Mouse (Mus musculus) intestine, embryonic 14.5 days (tissue): Measurements from ENCODE around the gene Gng12. TPM values are rescaled to one million over a fixed set of nuclear protein-coding genes. Genes with fewer than 3 reads are reported as not detected.
A peak's percentile ranks its signal among the peaks of the same experiment; 100 is the strongest.
"Not testable (repeated sequence)": the region's sequence is repeated elsewhere in the genome, so short reads cannot be mapped to it uniquely, and the experiment has no call there.

Source experiments
- ATAC-seq: fragments of 200-750 bp; cut with Nextera tagmentation; replicated peaks from 2 replicates; pipeline ENCODE4 v1.8.0; 2017; ENCODE audit warnings: low read depth, moderate number of reproducible peaks, moderate TSS enrichment, moderate library complexity; ENCODE audit not compliant: low FRiP score, low TSS enrichment
- DNase-seq: peaks from one replicate; pipeline ENCODE4 v3.0.0-alpha.2; 2018; ENCODE audit warnings: low spot score
- H3K27ac ChIP-seq: fragments of 300-500 bp; sonication (generic); 2 replicates; pipeline ENCODE4 v1.5.1; 2014; ENCODE audit warnings: low read depth, mild to moderate bottlenecking, control low read depth
- H3K27me3 ChIP-seq: fragments of 300-500 bp; sonication (generic); replicated peaks from 2 replicates; pipeline ENCODE4 v1.6.1; 2014; ENCODE audit warnings: low read length, control low read depth; ENCODE audit not compliant: control insufficient read depth, insufficient read depth
- H3K36me3 ChIP-seq: fragments of 300-500 bp; sonication (generic); 2 replicates; pipeline ENCODE4 v1.6.1; 2014; ENCODE audit warnings: low read length, control low read depth; ENCODE audit not compliant: control insufficient read depth, insufficient read depth
- H3K4me1 ChIP-seq: fragments of 300-500 bp; sonication (generic); replicated peaks from 2 replicates; pipeline ENCODE4 v1.6.1; 2014; ENCODE audit warnings: low read length, control low read depth, mixed read lengths; ENCODE audit not compliant: control insufficient read depth, insufficient read depth
- H3K4me2 ChIP-seq: fragments of 300-500 bp; sonication (generic); 2 replicates; pipeline ENCODE4 v1.6.1; 2014; ENCODE audit warnings: low read length
- H3K4me3 ChIP-seq: fragments of 300-500 bp; sonication (generic); 2 replicates; pipeline ENCODE4 v1.5.1; 2014; ENCODE audit warnings: low read depth, low read length, control low read depth, mixed read lengths
- H3K9ac ChIP-seq: fragments of 300-500 bp; sonication (generic); 2 replicates; pipeline ENCODE4 v1.6.1; 2014; ENCODE audit warnings: mild to moderate bottlenecking, low read length
- H3K9me3 ChIP-seq: fragments of 300-500 bp; sonication (generic); 2 replicates; pipeline ENCODE4 v1.6.1; 2016; ENCODE audit warnings: low read length, control low read depth; ENCODE audit not compliant: control insufficient read depth
- WGBS: fragments of 180-500 bp; shearing (Covaris S2); extraction: QIAGEN DNeasy Blood & Tissue Kit; methylation state at CpG from one replicate; pipeline ENCODE4 v1.1.7; 2014; 5-methylcytosine and 5-hydroxymethylcytosine counted together
- polyA plus RNA-seq: library from polyadenylated mRNA; unstranded; fragments of >200 nt; fragmentation: Nextera tagmentation; extraction: Ambion mirVana; gene quantifications from 2 replicates; pipeline ENCODE4 v1.2.1, GENCODE M21; 2014

The Gng12 gene
- polyA plus RNA-seq, 1 experiment from 2014 or later: 140 TPM

DNA sequence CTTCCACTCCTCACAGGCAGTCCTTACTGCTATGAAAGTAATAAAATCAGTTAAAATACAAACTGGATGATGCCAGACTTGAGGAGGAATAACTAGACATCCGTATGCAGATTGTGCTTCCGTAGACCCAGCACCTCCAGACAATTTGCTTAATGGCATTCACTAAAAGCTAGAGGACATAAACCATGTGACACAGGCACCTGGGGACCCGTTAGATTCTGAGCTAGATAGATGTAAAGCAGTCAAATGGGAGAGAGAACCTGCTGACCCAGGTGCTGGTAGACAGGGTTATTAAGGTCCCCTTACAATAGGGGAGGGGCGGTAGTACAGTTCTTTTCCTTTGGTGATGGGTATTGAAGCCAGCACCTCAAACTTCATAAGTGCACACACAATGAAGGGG is 127.5 kb downstream of the Gng12 start:
- ATAC-seq: no peak

DNA sequence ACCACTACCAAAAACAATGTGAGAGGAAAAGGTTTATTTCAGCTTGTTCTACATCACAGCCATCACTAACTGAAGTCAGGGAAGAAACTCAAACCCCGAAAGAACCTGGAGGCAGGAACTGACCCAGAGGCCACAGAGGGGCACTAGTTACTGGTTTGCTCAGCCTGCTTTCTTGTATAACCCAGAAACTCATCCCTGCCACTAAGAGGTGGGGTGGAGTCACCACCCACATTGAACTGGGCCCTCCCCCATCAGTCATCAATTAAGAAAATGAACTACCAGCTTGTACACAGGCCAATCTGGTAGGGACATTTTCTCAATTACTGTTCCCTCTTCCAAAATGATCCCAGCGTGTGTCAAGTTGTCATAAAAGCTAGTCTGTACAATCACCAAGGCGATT is 130.5 kb downstream of the Gng12 start:
- H3K4me2 ChIP-seq: no peak overlapping the region
- H3K27me3 ChIP-seq: no peaks in the 10 kb centered on the region
- no peak overlapping the region for H3K4me3 ChIP-seq
- 74% methylated on average over 3 of the region's 3 CpGs for WGBS
- no peak for DNase-seq
- H3K4me1 ChIP-seq: no peaks in the 10 kb centered on the region
- H3K9ac ChIP-seq: no peak overlapping the region
- no peaks in the 10 kb centered on the region for H3K36me3 ChIP-seq
- H3K27ac ChIP-seq: no peak overlapping the region
- H3K9me3 ChIP-seq: no peaks in the 10 kb centered on the region
- ATAC-seq: no peak

More for the DNA sequence above, 127.5 kb downstream of the Gng12 start:
- Histone ChIP-seq H3K9ac (no peak overlapping the region), H3K9me3 (no peaks in the 10 kb centered on the region), H3K4me1 (no peaks in the 10 kb centered on the region), H3K27me3 (no peaks in the 10 kb centered on the region), H3K36me3 (no peaks in the 10 kb centered on the region), H3K4me3 (no peak overlapping the region), H3K27ac (no peak overlapping the region), H3K4me2 (no peak overlapping the region)
- no peak for DNase-seq
- 78% methylated on average over 4 of the region's 4 CpGs for WGBS

DNA sequence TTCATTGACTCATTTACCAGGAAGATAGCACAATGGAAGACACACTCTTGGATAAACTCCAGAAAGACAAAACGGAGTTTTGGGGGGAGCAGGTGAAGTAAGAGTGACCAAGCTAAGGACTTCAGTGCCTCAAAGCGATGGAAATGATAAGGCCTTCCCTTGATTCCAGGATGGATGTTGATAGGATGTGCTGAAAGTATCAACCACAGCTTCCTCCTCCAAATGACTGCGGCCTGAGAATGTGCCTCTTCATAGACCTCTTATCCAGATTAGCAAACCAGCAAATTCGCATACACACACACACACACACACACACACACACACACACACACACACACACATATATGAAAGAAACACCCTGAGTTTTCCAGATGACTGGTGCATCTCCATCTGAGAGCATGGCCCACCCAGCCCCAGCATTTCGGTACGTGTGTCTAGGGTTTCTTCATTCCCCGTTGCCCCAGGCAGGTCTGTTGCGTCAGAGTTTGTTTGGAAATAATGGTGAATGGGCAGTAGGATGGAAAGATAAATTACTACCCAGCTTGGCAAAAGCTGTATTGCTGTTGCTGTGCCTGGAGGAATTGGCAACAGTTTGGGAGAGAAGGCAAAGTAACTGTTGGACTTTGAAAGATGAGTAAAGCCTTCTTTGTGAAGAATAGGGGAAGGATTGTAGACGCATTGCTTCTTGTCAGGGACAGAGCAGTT is 131.4 kb downstream of the Gng12 start:
- ATAC-seq (no peak), DNase-seq (no peak)
- no peak overlapping the region for H3K4me3 ChIP-seq
- H3K27ac ChIP-seq: no peak overlapping the region
- H3K9me3 ChIP-seq: no peaks in the 10 kb centered on the region
- no peaks in the 10 kb centered on the region for H3K4me1 ChIP-seq
- H3K9ac ChIP-seq: no peak overlapping the region
- no peak overlapping the region for H3K4me2 ChIP-seq
- H3K27me3 ChIP-seq: no peaks in the 10 kb centered on the region
- WGBS: 72% methylated on average over 9 of the region's 9 CpGs
- no peaks in the 10 kb centered on the region for H3K36me3 ChIP-seq

DNA sequence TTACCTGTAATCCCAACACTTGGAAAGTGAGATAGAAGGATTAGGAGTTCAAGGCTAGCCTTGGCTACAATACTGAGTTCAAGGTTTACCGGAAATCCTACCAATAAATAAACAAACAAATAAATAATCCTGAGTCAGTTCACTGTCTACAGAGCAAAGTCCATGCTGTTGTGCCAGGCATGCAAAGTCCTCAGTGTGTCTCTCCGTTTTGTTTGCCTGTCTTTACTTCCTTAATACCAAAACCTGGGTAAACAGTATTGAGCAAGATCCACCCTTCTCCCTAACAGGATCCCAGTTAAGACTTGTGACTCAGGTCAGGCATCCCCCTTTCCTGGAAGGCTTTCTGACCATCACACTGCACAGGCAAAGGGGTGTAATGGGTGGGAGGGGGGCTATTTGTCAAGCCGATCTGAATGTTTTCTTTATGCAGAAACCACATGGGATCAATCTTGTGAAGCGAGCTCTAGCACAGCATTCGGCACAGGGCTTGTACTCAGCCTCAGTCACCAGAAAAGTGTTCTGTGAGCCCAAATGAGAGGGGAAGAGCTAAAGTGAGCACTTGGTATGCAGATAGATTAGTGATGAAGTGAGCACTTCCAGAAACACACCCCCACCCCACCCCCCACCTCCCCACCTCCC is 133.2 kb downstream of the Gng12 start:
- no peaks in the 10 kb centered on the region for H3K27me3 ChIP-seq
- no peaks in the 10 kb centered on the region for H3K36me3 ChIP-seq
- no peak overlapping the region for H3K4me3 ChIP-seq
- 32% methylated on average over 5 of the region's 5 CpGs for WGBS
- H3K27ac ChIP-seq: no peak overlapping the region
- H3K4me2 ChIP-seq: no peak overlapping the region
- no peak overlapping the region for H3K9ac ChIP-seq
- H3K9me3 ChIP-seq: no peaks in the 10 kb centered on the region
- H3K4me1 ChIP-seq: no peaks in the 10 kb centered on the region
- ATAC-seq: peak; percentile 48; the same call in 1 of the 2 replicates
- DNase-seq: no peak

DNA sequence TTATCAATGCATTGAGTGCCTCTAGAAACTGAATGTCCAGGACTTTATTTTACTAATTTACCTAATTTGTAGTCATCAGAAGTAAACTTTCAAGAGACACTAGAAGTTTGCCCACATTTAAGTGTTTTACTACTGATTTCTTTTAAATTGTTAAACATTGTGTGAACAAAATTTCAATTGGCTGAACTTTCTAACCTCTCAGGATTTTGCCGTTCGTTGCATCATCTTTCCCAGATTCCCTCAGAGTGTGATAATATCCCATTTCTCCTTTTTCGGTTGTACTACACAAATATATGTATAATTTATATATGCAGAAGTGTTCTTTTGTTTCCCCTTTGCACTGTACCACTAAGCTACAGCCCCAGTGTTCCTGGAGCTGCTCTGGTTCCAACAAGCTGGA is 133.8 kb downstream of the Gng12 start:
- no peaks in the 10 kb centered on the region for H3K9me3 ChIP-seq
- no peaks in the 10 kb centered on the region for H3K36me3 ChIP-seq
- ATAC-seq (no peak), DNase-seq (no peak)
- H3K4me2 ChIP-seq: no peak overlapping the region
- no peak overlapping the region for H3K27ac ChIP-seq
- WGBS: 55% methylated on average over 3 of the region's 3 CpGs
- H3K9ac ChIP-seq: no peak overlapping the region
- H3K4me3 ChIP-seq: no peak overlapping the region
- no peaks in the 10 kb centered on the region for H3K27me3 ChIP-seq
- 0 out of 2 replicates have a peak, but pooled peaks cover 3% of the 10 kb centered on the region for H3K4me1 ChIP-seq

DNA sequence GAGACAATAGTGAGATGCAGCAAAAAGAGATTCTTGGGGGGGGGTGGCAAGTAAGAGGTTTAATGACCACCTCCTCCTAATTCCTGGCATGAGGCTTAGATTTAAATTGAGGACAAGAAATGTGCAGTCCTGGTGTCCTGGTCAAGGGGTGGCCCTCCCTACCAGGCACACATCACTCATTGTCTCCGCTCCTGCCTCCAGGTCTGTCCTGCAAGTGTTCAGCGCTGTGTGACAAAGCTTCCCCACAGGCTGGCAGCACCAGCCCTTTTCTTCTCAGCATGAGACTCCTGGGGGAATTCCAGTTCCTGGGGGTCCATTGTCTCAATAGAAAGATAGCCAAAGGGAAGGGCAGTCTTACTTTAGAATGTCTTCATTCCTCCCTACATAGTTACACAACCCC is 134.2 kb downstream of the Gng12 start:
- H3K4me2 ChIP-seq: no peak overlapping the region
- H3K9me3 ChIP-seq: no peaks in the 10 kb centered on the region
- 41% methylated on average over 2 of the region's 2 CpGs for WGBS
- H3K4me3 ChIP-seq: no peak overlapping the region
- H3K36me3 ChIP-seq: no peaks in the 10 kb centered on the region
- H3K27ac ChIP-seq: no peak overlapping the region
- H3K27me3 ChIP-seq: no peaks in the 10 kb centered on the region
- no peak for DNase-seq
- no peak overlapping the region for H3K9ac ChIP-seq
- H3K4me1 ChIP-seq: 0 out of 2 replicates have a peak, but pooled peaks cover 6% of the 10 kb centered on the region
- ATAC-seq: no peak

DNA sequence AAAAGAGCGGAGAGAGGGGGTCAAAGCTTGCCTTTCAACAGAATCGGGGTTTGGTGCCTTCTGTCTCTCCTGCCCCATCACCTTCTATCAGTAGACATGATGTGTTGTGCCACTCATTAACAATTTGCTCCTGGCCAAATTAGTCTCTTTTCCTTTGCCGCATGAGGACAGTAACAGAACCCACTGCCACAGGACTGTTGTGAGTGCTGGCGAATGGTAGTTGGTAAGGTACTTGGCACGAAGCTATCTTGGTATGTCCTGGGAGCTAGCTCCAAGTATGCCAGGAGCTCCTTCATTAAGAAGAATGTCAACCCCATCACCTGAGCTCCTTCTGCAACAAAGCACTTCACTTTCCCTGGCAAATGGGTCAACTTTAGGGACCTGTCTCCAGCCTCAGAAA is 134.6 kb downstream of the Gng12 start:
- H3K9me3 ChIP-seq: no peaks in the 10 kb centered on the region
- H3K36me3 ChIP-seq: no peaks in the 10 kb centered on the region
- 71% methylated on average over 5 of the region's 5 CpGs for WGBS
- H3K4me2 ChIP-seq: no peak overlapping the region
- H3K27me3 ChIP-seq: no peaks in the 10 kb centered on the region
- no peak for ATAC-seq
- DNase-seq: no peak
- H3K27ac ChIP-seq: no peak overlapping the region
- H3K4me1 ChIP-seq: peaks cover 7% of the 10 kb centered on the region; the same call in 1 of the 2 replicates
- no peak overlapping the region for H3K4me3 ChIP-seq
- no peak overlapping the region for H3K9ac ChIP-seq

DNA sequence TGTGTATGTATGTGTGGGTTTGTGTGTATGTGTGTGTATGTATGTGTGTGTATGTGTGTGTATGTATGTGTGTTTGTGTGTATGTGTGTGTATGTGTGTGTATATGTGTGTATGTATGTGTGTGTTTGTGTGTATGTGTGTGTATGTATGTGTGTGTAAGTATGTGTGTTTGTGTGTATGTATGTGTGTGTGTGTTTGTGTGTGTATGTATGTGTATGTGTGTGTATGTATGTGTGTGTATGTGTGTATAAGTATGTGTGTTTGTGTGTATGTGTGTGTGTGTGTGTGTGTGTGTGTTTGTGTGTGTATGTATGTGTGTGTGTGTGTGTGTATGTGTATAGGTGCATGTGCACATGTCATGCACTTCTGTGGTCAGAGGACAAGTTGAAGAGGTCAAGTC is 136.4 kb downstream of the Gng12 start:
- not testable (repeated sequence) for H3K27ac ChIP-seq, H3K9ac ChIP-seq, ATAC-seq, H3K4me1 ChIP-seq, DNase-seq, H3K4me3 ChIP-seq, H3K4me2 ChIP-seq, H3K27me3 ChIP-seq, H3K36me3 ChIP-seq, H3K9me3 ChIP-seq

DNA sequence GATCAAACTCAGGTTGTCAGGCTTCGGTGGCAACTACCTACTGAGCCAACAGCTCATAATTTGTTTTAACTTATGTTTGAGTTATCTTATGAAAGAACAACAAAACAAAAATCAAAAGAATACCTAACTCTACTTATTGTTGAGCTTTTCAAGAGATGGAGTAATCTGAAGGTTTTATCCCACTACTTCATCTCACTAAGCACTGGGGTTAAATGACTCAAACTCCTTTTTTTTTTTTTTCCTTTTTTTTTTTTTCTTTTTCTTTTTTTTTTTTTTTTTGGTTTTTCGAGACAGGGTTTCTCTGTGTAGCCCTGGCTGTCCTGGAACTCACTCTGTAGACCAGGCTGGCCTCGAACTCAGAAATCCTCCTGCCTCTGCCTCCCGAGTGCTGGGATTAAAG is 136.8 kb downstream of the Gng12 start:
- DNase-seq, H3K4me1 ChIP-seq, H3K9me3 ChIP-seq, H3K4me3 ChIP-seq, H3K4me2 ChIP-seq, H3K27me3 ChIP-seq, ATAC-seq, H3K27ac ChIP-seq, H3K36me3 ChIP-seq, H3K9ac ChIP-seq: not testable (repeated sequence)
- 92% methylated on average over 3 of the region's 4 CpGs for WGBS
